Mouse (Mus musculus) neural tube, embryonic 11.5 days (tissue): ENCODE results near the gene Pigyl. TPM values are rescaled to one million over a fixed set of nuclear protein-coding genes. Genes with fewer than 3 reads are reported as not detected.
"Not testable (repeated sequence)": the region's sequence is repeated elsewhere in the genome, so short reads cannot be mapped to it uniquely, and the experiment has no call there.

Experiments
- ATAC-seq: fragments of 200-750 bp; cut with Nextera tagmentation; 2 replicates; pipeline ENCODE4 v1.8.0; 2017; ENCODE audit warnings: moderate number of reproducible peaks, mild to moderate bottlenecking, moderate TSS enrichment, moderate library complexity; ENCODE audit not compliant: insufficient read depth, low FRiP score, low TSS enrichment
- DNase-seq: peaks from one replicate; pipeline ENCODE4 v3.0.0-alpha.2; 2015; ENCODE audit warnings: low spot score
- H3K27ac ChIP-seq: fragments of 300-500 bp; sonication (generic); 2 replicates; pipeline ENCODE4 v1.5.1; 2014; ENCODE audit warnings: low read depth, mild to moderate bottlenecking, low read length
- H3K27me3 ChIP-seq: fragments of 300-500 bp; sonication (generic); 2 replicates; pipeline ENCODE4 v1.6.1; 2014; ENCODE audit warnings: mild to moderate bottlenecking, low read length, mixed read lengths; ENCODE audit not compliant: control insufficient read depth, insufficient read depth
- H3K36me3 ChIP-seq: fragments of 300-500 bp; sonication (generic); 2 replicates; pipeline ENCODE4 v1.6.1; 2014; ENCODE audit warnings: mild to moderate bottlenecking, low read length, moderate library complexity, mixed read lengths; ENCODE audit not compliant: control insufficient read depth, insufficient read depth
- H3K4me1 ChIP-seq: fragments of 300-500 bp; sonication (generic); 2 replicates; pipeline ENCODE4 v1.6.1; 2014; ENCODE audit warnings: low read length, mixed read lengths; ENCODE audit not compliant: control insufficient read depth, insufficient read depth
- H3K4me2 ChIP-seq: fragments of 300-500 bp; sonication (generic); 2 replicates; pipeline ENCODE4 v1.6.1; 2014; ENCODE audit warnings: low read depth, mild to moderate bottlenecking, moderate library complexity
- H3K4me3 ChIP-seq: fragments of 300-500 bp; sonication (generic); 2 replicates; pipeline ENCODE4 v1.5.1; 2014; ENCODE audit warnings: low read depth, low read length
- H3K9ac ChIP-seq: fragments of 300-500 bp; sonication (generic); 2 replicates; pipeline ENCODE4 v1.6.1; 2014; ENCODE audit warnings: mild to moderate bottlenecking, low read length
- H3K9me3 ChIP-seq: fragments of 300-500 bp; sonication (generic); 2 replicates; pipeline ENCODE4 v1.6.1; 2016; ENCODE audit warnings: low read length; ENCODE audit not compliant: control insufficient read depth
- WGBS: fragments of 180-500 bp; shearing (Covaris S2); extraction: QIAGEN DNeasy Blood & Tissue Kit; methylation state at CpG from one replicate; pipeline ENCODE4 v1.1.7; 2014; 5-methylcytosine and 5-hydroxymethylcytosine counted together
- polyA plus RNA-seq: library from polyadenylated mRNA; unstranded; fragments of >200 nt; fragmentation: Nextera tagmentation; extraction: Ambion mirVana; gene quantifications from 2 replicates; pipeline ENCODE4 v1.2.1, GENCODE M21; 2014

Pigyl gene
- polyA plus RNA-seq, 1 experiment from 2014 or later, result 59.7 TPM

DNA sequence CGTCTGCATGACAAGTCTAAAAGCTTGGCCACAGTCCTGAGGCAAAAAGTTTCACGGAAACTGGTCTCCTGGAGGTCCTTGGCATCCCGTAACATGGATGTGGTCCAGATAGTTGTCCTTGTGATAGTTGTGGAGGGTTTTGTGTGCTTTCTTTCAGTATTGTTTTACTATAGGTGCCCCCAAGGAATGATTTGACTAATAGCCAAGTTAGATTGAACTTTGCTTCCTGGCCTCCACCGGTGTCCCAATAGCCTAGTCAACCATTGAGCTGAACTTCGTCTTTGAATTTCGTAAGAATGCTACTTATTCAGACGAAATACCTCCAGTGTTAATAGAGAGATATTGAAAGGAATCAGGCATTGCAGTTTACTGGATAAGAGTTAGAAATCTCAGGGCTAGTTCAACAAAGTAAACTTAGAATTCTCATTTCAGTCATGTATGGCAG lies 6.4 kb upstream of the Pigyl start:
- WGBS, result 84% methylated on average over 7 of the region's 7 CpGs
- H3K4me1 ChIP-seq, H3K27ac ChIP-seq, H3K36me3 ChIP-seq, H3K9ac ChIP-seq, H3K4me2 ChIP-seq, H3K27me3 ChIP-seq, H3K9me3 ChIP-seq, H3K4me3 ChIP-seq, ATAC-seq, DNase-seq: not testable (repeated sequence)

GRCm38 (mm10) chr9:22150946-22151345 lies 5.7 kb upstream of the Pigyl start:
- Histone ChIP-seq H3K9me3 (no peaks in the 10 kb centered on the region), H3K9ac (no peak overlapping the region), H3K4me1 (no peaks in the 10 kb centered on the region), H3K27me3 (no peaks in the 10 kb centered on the region), H3K27ac (no peak overlapping the region), H3K4me2 (no peak overlapping the region), H3K36me3 (no peaks in the 10 kb centered on the region), H3K4me3 (no peak overlapping the region)
- no peak for ATAC-seq
- WGBS, result 94% methylated on average over 2 of the region's 2 CpGs
- DNase-seq, result no peak

DNA sequence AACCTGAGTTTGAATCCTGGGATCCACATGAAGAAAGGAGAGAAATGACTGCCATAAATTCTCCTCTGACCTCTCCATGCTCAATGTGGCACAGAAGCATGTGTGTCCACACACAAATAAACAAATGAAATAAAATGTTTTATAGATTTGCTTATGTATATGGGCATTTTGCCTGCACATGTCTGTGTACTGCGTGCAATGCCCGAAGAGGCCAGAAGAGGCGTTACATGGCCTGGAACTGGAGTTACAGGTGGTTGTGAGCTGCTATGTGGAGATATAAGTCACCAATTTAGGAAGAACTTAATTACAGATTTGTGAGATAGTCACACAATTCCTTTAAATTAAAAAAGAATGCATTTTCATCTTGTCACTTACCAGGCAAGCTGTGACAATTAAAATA lies 2.8 kb upstream of the Pigyl start:
- no peak overlapping the region for H3K4me2 ChIP-seq
- H3K27ac ChIP-seq, result no peak overlapping the region
- H3K27me3 ChIP-seq, result no peaks in the 10 kb centered on the region
- DNase-seq, result no peak
- no peak overlapping the region for H3K4me3 ChIP-seq
- no peak for ATAC-seq
- H3K36me3 ChIP-seq, result no peaks in the 10 kb centered on the region
- H3K4me1 ChIP-seq, result peaks cover 6% of the 10 kb centered on the region; the same call in 1 of the 2 replicates
- no peak overlapping the region for H3K9ac ChIP-seq
- H3K9me3 ChIP-seq, result no peaks in the 10 kb centered on the region
- WGBS, result 89% methylated on average over 3 of the region's 3 CpGs

GRCm38 (mm10) chr9:22155614-22156013 lies 1.0 kb upstream of the Pigyl start:
- no peak overlapping the region for H3K4me2 ChIP-seq

DNA sequence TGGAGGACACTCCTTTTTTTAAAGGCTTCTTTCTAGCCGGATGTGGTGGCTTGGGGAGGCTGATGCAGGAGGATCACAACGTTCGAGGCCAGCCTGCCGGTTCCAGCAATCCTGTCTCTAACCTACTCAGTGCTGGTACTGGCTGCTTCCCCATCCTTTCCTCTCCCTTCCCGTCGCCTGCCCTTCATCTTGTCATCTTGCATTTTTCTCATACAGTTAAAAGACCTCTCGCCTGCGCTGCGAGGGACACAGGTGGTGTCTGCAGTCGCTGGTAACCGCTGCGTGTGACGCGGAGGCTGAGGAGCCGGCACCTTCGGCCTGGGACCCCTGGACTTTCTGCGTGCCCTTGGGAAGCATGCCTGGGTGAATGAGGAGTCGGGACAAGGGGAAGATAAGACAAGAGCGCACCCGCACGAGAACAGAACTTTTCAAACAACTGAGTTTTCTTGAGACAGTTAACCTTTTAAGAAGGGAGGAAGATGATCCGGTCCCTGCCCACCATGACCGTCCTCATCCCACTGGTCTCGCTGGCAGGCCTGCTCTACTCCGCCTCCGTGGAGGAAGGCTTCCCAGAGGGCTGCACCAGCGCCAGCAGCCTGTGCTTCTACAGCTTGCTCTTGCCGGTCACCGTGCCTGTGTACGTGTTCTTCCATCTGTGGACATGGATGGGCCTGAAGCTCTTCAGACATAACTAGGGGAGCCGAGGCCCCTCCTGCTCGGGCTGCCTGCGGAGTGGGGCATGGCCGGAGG lies 1.0 kb downstream of the Pigyl start:
- no peak for DNase-seq
- peak overlapping the region; percentile 48 for H3K4me2 ChIP-seq
- WGBS, result 65% methylated on average over 34 of the region's 34 CpGs
- H3K9me3 ChIP-seq, result no peaks in the 10 kb centered on the region
- H3K9ac ChIP-seq, result peak overlapping the region; percentile 78
- H3K36me3 ChIP-seq, result no peaks in the 10 kb centered on the region
- no peak for ATAC-seq
- H3K4me1 ChIP-seq, result peaks cover 6% of the 10 kb centered on the region; the same call in 1 of the 2 replicates
- peak overlapping the region; percentile 63 for H3K4me3 ChIP-seq
- no peaks in the 10 kb centered on the region for H3K27me3 ChIP-seq
- no peak overlapping the region for H3K27ac ChIP-seq

More at GRCm38 (mm10) chr9:22155614-22156013, 1.0 kb upstream of the Pigyl start:
- H3K9me3 ChIP-seq, result no peaks in the 10 kb centered on the region
- no peaks in the 10 kb centered on the region for H3K36me3 ChIP-seq
- no peak for ATAC-seq
- peak; percentile 61 for DNase-seq
- peaks cover 6% of the 10 kb centered on the region; the same call in 1 of the 2 replicates for H3K4me1 ChIP-seq
- H3K9ac ChIP-seq, result no peak overlapping the region
- H3K4me3 ChIP-seq, result no peak overlapping the region
- H3K27ac ChIP-seq, result no peak overlapping the region
- 24% methylated on average over 10 of the region's 10 CpGs for WGBS
- no peaks in the 10 kb centered on the region for H3K27me3 ChIP-seq

DNA sequence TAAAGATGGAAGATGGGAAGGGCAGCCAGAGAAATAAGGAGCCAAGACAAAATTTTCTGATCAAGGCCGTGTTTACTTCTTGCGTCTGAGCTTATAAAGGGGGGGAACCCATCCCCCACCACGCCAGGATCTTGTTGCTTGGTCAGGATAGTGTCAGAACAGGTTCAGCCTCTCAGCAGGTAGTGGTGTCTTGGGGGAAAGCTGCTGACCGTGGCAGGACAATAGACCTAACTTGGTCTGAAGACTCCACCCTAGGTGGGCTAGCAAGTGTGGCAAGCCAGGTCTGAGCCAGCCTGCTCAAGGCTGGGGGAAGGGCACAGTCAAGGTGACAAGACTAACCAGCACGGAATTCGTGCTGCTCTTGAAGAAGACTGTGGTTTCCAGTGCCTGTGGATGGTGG lies 4.7 kb downstream of the Pigyl start:
- H3K4me3 ChIP-seq, result no peak overlapping the region
- H3K27me3 ChIP-seq, result no peaks in the 10 kb centered on the region
- ATAC-seq (no peak), DNase-seq (no peak)
- no peaks in the 10 kb centered on the region for H3K9me3 ChIP-seq
- H3K9ac ChIP-seq, result no peak overlapping the region
- no peaks in the 10 kb centered on the region for H3K36me3 ChIP-seq
- no peak overlapping the region for H3K27ac ChIP-seq
- WGBS, result 48% methylated on average over 6 of the region's 6 CpGs
- H3K4me1 ChIP-seq, result peaks cover 6% of the 10 kb centered on the region; the same call in 1 of the 2 replicates
- no peak overlapping the region for H3K4me2 ChIP-seq

- H3K4me3 ChIP-seq, result no peak overlapping the region
- no peaks in the 10 kb centered on the region for H3K9me3 ChIP-seq
- DNase-seq, result no peak
- H3K36me3 ChIP-seq, result no peaks in the 10 kb centered on the region
- peaks cover 6% of the 10 kb centered on the region; the same call in 1 of the 2 replicates for H3K4me1 ChIP-seq
- no peaks in the 10 kb centered on the region for H3K27me3 ChIP-seq
- H3K4me2 ChIP-seq, result no peak overlapping the region
- no peak overlapping the region for H3K9ac ChIP-seq
- no peak overlapping the region for H3K27ac ChIP-seq
- WGBS, result 84% methylated on average over 9 of the region's 9 CpGs
- no peak for ATAC-seq
Observed at GRCm38 (mm10) chr9:22162305-22162704, 5.7 kb downstream of the Pigyl start.

DNA sequence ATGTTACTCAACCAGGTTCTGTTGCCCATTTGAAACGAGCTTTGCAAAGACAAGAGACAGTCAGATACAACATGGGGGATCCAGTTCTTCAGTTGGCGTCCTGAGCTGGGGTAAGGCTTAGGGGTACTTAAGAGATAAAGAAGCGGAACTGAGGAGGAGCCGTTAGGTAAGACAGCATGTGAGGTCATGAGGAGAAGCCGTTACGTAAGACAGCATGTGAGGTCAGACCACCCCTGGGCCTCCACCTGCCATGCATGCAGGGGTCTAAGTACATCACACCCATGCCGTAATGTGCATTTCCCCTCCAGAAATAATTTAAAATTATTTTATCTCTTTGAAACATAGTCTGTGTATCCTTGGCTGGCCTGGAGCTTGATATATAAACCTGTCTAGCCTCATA lies 6.3 kb downstream of the Pigyl start:
- Histone ChIP-seq H3K36me3 (no peaks in the 10 kb centered on the region), H3K9ac (no peak overlapping the region), H3K9me3 (no peaks in the 10 kb centered on the region), H3K4me1 (no peaks in the 10 kb centered on the region), H3K4me2 (no peak overlapping the region), H3K27me3 (no peaks in the 10 kb centered on the region), H3K27ac (no peak overlapping the region), H3K4me3 (no peak overlapping the region)
- 88% methylated on average over 7 of the region's 7 CpGs for WGBS
- ATAC-seq (no peak), DNase-seq (no peak)
